Mouse (Mus musculus): ENCODE data around the gene Cul1.

The Cul1 gene

GRCm38 (mm10) chr6:47466488-47466887 lies 13.3 kb downstream of the Cul1 start:
- in situ Hi-C loops (cut with MboI; ENCODE audit: low pct_unique_long_range_greater_than_20kb in 1 of 2, low sequenced_read_pairs in 2 of 2, unreplicated experiment in 1 of 2), result no loop called here

- in situ Hi-C loops (cut with MboI; ENCODE audit: low pct_unique_long_range_greater_than_20kb in 1 of 2, low sequenced_read_pairs in 2 of 2, unreplicated experiment in 1 of 2), result no loop called here
Measured at GRCm38 (mm10) chr6:47467058-47467457, 13.9 kb downstream of the Cul1 start.

GRCm38 (mm10) chr6:47469760-47470159 lies 16.6 kb downstream of the Cul1 start:
- in situ Hi-C loops (cut with MboI; ENCODE audit: low pct_unique_long_range_greater_than_20kb in 1 of 2, low sequenced_read_pairs in 2 of 2, unreplicated experiment in 1 of 2), result no loop called here

- in situ Hi-C loops (cut with MboI; ENCODE audit: low pct_unique_long_range_greater_than_20kb in 1 of 2, low sequenced_read_pairs in 2 of 2, unreplicated experiment in 1 of 2), result no loop called here
Measured at GRCm38 (mm10) chr6:47472444-47472843, 19.2 kb downstream of the Cul1 start.

- in situ Hi-C loops (cut with MboI; ENCODE audit: low pct_unique_long_range_greater_than_20kb in 1 of 2, low sequenced_read_pairs in 2 of 2, unreplicated experiment in 1 of 2), result no loop called here
Measured at GRCm38 (mm10) chr6:47482027-47482426, 28.8 kb downstream of the Cul1 start.

GRCm38 (mm10) chr6:47494562-47494961 lies 41.4 kb downstream of the Cul1 start:
- in situ Hi-C loops (cut with MboI; ENCODE audit: low pct_unique_long_range_greater_than_20kb in 1 of 2, low sequenced_read_pairs in 2 of 2, unreplicated experiment in 1 of 2), result no loop called here

- in situ Hi-C loops (cut with MboI; ENCODE audit: low pct_unique_long_range_greater_than_20kb in 1 of 2, low sequenced_read_pairs in 2 of 2, unreplicated experiment in 1 of 2), result no loop called here
Measured at GRCm38 (mm10) chr6:47520030-47520429, 66.8 kb downstream of the Cul1 start.

- in situ Hi-C loops (cut with MboI; ENCODE audit: low pct_unique_long_range_greater_than_20kb in 1 of 2, low sequenced_read_pairs in 2 of 2, unreplicated experiment in 1 of 2), result no loop called here
Measured at GRCm38 (mm10) chr6:47522431-47522830, 69.2 kb downstream of the Cul1 start.

GRCm38 (mm10) chr6:47525041-47525440 lies 71.8 kb downstream of the Cul1 start:
- in situ Hi-C loops (cut with MboI; ENCODE audit: low pct_unique_long_range_greater_than_20kb in 1 of 2, low sequenced_read_pairs in 2 of 2, unreplicated experiment in 1 of 2), result no loop called here

- in situ Hi-C loops (cut with MboI; ENCODE audit: low pct_unique_long_range_greater_than_20kb in 1 of 2, low sequenced_read_pairs in 2 of 2, unreplicated experiment in 1 of 2), result no loop called here
Measured at GRCm38 (mm10) chr6:47526446-47526845, 73.2 kb downstream of the Cul1 start.

GRCm38 (mm10) chr6:47527129-47527528 lies 73.9 kb downstream of the Cul1 start:
- in situ Hi-C loops (cut with MboI; ENCODE audit: low pct_unique_long_range_greater_than_20kb in 1 of 2, low sequenced_read_pairs in 2 of 2, unreplicated experiment in 1 of 2), result no loop called here

- in situ Hi-C loops (cut with MboI; ENCODE audit: low pct_unique_long_range_greater_than_20kb in 1 of 2, low sequenced_read_pairs in 2 of 2, unreplicated experiment in 1 of 2), result no loop called here
Measured at GRCm38 (mm10) chr6:47527655-47528054, 74.5 kb downstream of the Cul1 start.

GRCm38 (mm10) chr6:47532547-47532946 lies 79.3 kb downstream of the Cul1 start:
- in situ Hi-C loops (cut with MboI; ENCODE audit: low pct_unique_long_range_greater_than_20kb in 1 of 2, low sequenced_read_pairs in 2 of 2, unreplicated experiment in 1 of 2), result no loop called here

- in situ Hi-C loops (cut with MboI; ENCODE audit: low pct_unique_long_range_greater_than_20kb in 1 of 2, low sequenced_read_pairs in 2 of 2, unreplicated experiment in 1 of 2), result no loop called here
Measured at GRCm38 (mm10) chr6:47535333-47535732, 82.1 kb downstream of the Cul1 start.

GRCm38 (mm10) chr6:47552280-47552679 lies 99.1 kb downstream of the Cul1 start:
- in situ Hi-C loops (cut with MboI; ENCODE audit: low pct_unique_long_range_greater_than_20kb in 1 of 2, low sequenced_read_pairs in 2 of 2, unreplicated experiment in 1 of 2), result no loop called here

- in situ Hi-C loops (cut with MboI; ENCODE audit: low pct_unique_long_range_greater_than_20kb in 1 of 2, low sequenced_read_pairs in 2 of 2, unreplicated experiment in 1 of 2), result loop anchor here in 1 of 2 experiments (5.0 kb wide), 1 partner anchor 47 kb away; no protein-coding TSS in a partner anchor
Measured at GRCm38 (mm10) chr6:47559287-47559686, 106.1 kb downstream of the Cul1 start.

- in situ Hi-C loops (cut with MboI; ENCODE audit: low pct_unique_long_range_greater_than_20kb in 1 of 2, low sequenced_read_pairs in 2 of 2, unreplicated experiment in 1 of 2), result no loop called here
Measured at GRCm38 (mm10) chr6:47560407-47560806, 107.2 kb downstream of the Cul1 start.

- in situ Hi-C loops (cut with MboI; ENCODE audit: low pct_unique_long_range_greater_than_20kb in 1 of 2, low sequenced_read_pairs in 2 of 2, unreplicated experiment in 1 of 2), result no loop called here
Measured at GRCm38 (mm10) chr6:47560846-47561245, 107.6 kb downstream of the Cul1 start.

- in situ Hi-C loops (cut with MboI; ENCODE audit: low pct_unique_long_range_greater_than_20kb in 1 of 2, low sequenced_read_pairs in 2 of 2, unreplicated experiment in 1 of 2), result no loop called here
Measured at GRCm38 (mm10) chr6:47561426-47561825, 108.2 kb downstream of the Cul1 start.

GRCm38 (mm10) chr6:47565326-47566035 lies 112.3 kb downstream of the Cul1 start:
- in situ Hi-C loops (cut with MboI; ENCODE audit: low pct_unique_long_range_greater_than_20kb in 1 of 2, low sequenced_read_pairs in 2 of 2, unreplicated experiment in 1 of 2), result no loop called here
